Mouse (Mus musculus): ENCODE data around the gene Bckdhb. TPM values are rescaled to one million over a fixed set of nuclear protein-coding genes. Genes with fewer than 3 reads are reported as not detected.
"Not testable (repeated sequence)": the region's sequence is repeated elsewhere in the genome, so short reads cannot be mapped to it uniquely, and the experiment has no call there.

Gene Bckdhb
- polyA plus RNA-seq, 2 experiments = 14.1 to 24.1 TPM

DNA sequence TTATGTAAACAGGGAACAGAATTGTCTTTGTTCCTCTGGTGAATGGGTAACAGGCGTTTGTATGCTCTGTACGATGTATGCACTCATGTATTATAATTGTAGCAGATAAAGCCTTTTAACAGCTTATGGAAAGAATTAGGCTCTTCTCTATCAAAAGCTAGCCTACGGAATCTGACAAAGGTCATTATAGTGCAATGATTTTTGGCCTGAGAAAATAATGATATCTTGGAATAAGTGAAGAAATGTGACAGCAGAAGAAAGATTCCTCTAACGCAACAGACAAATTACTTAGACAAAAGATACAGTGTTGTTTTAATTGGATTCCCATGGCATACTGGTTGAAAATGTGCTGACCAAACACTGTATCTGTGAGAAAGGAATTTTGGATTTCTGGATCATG lies 122.0 kb downstream of the Bckdhb start:
- no peak for DNase-seq (ENCODE audit: low read depth in 3 of 3, low spot score in 3 of 3)
- H3K36me3 ChIP-seq (replicated peaks; ENCODE audit: control insufficient read depth, insufficient read depth, low read depth) = no peaks in the 10 kb centered on the region
- WGBS (ENCODE audit: insufficient replicate concordance) = 72% methylated on average over 4 of the region's 4 CpGs
- TF ChIP-seq EP300 (IDR thresholded peaks at IDR 0.05; ENCODE audit: low read depth) = no peak
- no peak for TF ChIP-seq CTCF (IDR thresholded peaks at IDR 0.05; ENCODE audit: low read depth)
- H3K4me1 ChIP-seq (replicated peaks; ENCODE audit: control insufficient read depth in 2 of 2, insufficient read depth in 2 of 2, low read length in 1 of 2) = peaks cover 0 to 4% of the 10 kb centered on the region in 2 experiments; a peak in 3 of 4 replicates
- H3K27me3 ChIP-seq (ENCODE audit: control insufficient read depth, insufficient read depth, low read length) = no peaks in the 10 kb centered on the region
- no peaks in the 10 kb centered on the region for H3K9me3 ChIP-seq (ENCODE audit: control insufficient read depth, low read length)
- no peak overlapping the region for H3K9ac ChIP-seq (replicated peaks)
- ATAC-seq (ENCODE audit: insufficient read depth) = no peak
- H3K4me3 ChIP-seq (ENCODE audit: insufficient read depth in 1 of 2, low read depth in 2 of 2, low read length in 2 of 2) = no peak overlapping the region
- H3K27ac ChIP-seq = no peak overlapping the region
- no peak overlapping the region for H3K4me2 ChIP-seq (ENCODE audit: low read depth)

GRCm38 (mm10) chr9:84047436-84047835 lies 122.5 kb downstream of the Bckdhb start:
- Histone ChIP-seq H3K4me1 (replicated peaks; ENCODE audit: control insufficient read depth in 2 of 2, insufficient read depth in 2 of 2, low read length in 1 of 2) (peaks cover 0 to 2% of the 10 kb centered on the region in 2 experiments; a peak in 2 of 4 replicates), H3K9ac (replicated peaks) (no peak overlapping the region), H3K27ac (no peak overlapping the region), H3K27me3 (ENCODE audit: control insufficient read depth, insufficient read depth, low read length) (no peaks in the 10 kb centered on the region), H3K4me3 (ENCODE audit: insufficient read depth in 1 of 2, low read depth in 2 of 2, low read length in 2 of 2) (no peak overlapping the region), H3K36me3 (replicated peaks; ENCODE audit: control insufficient read depth, insufficient read depth, low read depth) (no peaks in the 10 kb centered on the region), H3K9me3 (ENCODE audit: control insufficient read depth, low read length) (no peaks in the 10 kb centered on the region), H3K4me2 (ENCODE audit: low read depth) (no peak overlapping the region)
- DNase-seq (ENCODE audit: low read depth in 3 of 3, low spot score in 3 of 3) (no peak), ATAC-seq (ENCODE audit: insufficient read depth) (no peak)
- TF ChIP-seq CTCF (IDR thresholded peaks at IDR 0.05; ENCODE audit: low read depth) = no peak
- WGBS (ENCODE audit: insufficient replicate concordance) = 55% methylated on average over 3 of the region's 3 CpGs

DNA sequence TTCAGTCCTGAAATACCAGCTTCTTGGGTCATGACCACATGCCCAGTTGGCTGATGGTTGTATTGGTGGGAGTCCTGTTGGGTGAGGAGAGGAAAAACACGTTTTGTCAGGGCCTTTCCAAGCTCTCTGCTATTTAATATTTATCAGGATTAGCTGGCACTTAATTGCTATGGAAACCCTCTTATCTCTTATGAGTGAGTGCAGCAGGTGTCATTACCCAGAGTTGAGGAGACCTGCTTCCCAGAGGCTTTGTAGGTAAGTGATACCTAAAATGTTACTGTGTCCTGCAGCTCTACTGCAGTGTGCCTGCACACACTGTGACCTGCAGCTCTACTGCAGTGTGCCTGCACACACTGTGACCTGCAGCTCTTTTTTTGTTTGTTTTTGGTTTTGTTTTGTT lies 124.2 kb downstream of the Bckdhb start:
- TF ChIP-seq CTCF (IDR thresholded peaks at IDR 0.05; ENCODE audit: low read depth) (no peak), EP300 (IDR thresholded peaks at IDR 0.05; ENCODE audit: low read depth) (no peak)
- Histone ChIP-seq H3K27me3 (ENCODE audit: control insufficient read depth, insufficient read depth, low read length) (no peaks in the 10 kb centered on the region), H3K9ac (replicated peaks) (no peak overlapping the region), H3K36me3 (replicated peaks; ENCODE audit: control insufficient read depth, insufficient read depth, low read depth) (no peaks in the 10 kb centered on the region), H3K9me3 (ENCODE audit: control insufficient read depth, low read length) (no peaks in the 10 kb centered on the region), H3K4me1 (replicated peaks; ENCODE audit: control insufficient read depth in 2 of 2, insufficient read depth in 2 of 2, low read length in 1 of 2) (no peaks in the 10 kb centered on the region), H3K27ac (no peak overlapping the region), H3K4me3 (ENCODE audit: insufficient read depth in 1 of 2, low read depth in 2 of 2, low read length in 2 of 2) (no peak overlapping the region), H3K4me2 (ENCODE audit: low read depth) (no peak overlapping the region)
- 21% methylated on average over 1 of the region's 1 CpGs for WGBS (ENCODE audit: insufficient replicate concordance)
- 0 out of 2 replicates have a peak, but pooled peaks have one; percentile 23 for ATAC-seq (ENCODE audit: insufficient read depth)
- no peak for DNase-seq (ENCODE audit: low read depth in 3 of 3, low spot score in 3 of 3)

GRCm38 (mm10) chr9:84050867-84051635 lies 126.1 kb downstream of the Bckdhb start:
- ATAC-seq (ENCODE audit: insufficient read depth) (no peak), DNase-seq (ENCODE audit: low read depth in 3 of 3, low spot score in 3 of 3) (no peak)
- no peaks in the 10 kb centered on the region for H3K4me1 ChIP-seq (replicated peaks; ENCODE audit: control insufficient read depth in 2 of 2, insufficient read depth in 2 of 2, low read length in 1 of 2)
- no peak overlapping the region for H3K9ac ChIP-seq (replicated peaks)
- TF ChIP-seq CTCF (IDR thresholded peaks at IDR 0.05; ENCODE audit: low read depth) (no peak), EP300 (IDR thresholded peaks at IDR 0.05; ENCODE audit: low read depth) (no peak)
- 82% methylated on average over 18 of the region's 18 CpGs for WGBS (ENCODE audit: insufficient replicate concordance)
- no peaks in the 10 kb centered on the region for H3K9me3 ChIP-seq (ENCODE audit: control insufficient read depth, low read length)
- no peak overlapping the region for H3K4me3 ChIP-seq (ENCODE audit: insufficient read depth in 1 of 2, low read depth in 2 of 2, low read length in 2 of 2)
- no peak overlapping the region for H3K4me2 ChIP-seq (ENCODE audit: low read depth)
- no peaks in the 10 kb centered on the region for H3K36me3 ChIP-seq (replicated peaks; ENCODE audit: control insufficient read depth, insufficient read depth, low read depth)
- no peak overlapping the region for H3K27ac ChIP-seq
- H3K27me3 ChIP-seq (ENCODE audit: control insufficient read depth, insufficient read depth, low read length) = no peaks in the 10 kb centered on the region

DNA sequence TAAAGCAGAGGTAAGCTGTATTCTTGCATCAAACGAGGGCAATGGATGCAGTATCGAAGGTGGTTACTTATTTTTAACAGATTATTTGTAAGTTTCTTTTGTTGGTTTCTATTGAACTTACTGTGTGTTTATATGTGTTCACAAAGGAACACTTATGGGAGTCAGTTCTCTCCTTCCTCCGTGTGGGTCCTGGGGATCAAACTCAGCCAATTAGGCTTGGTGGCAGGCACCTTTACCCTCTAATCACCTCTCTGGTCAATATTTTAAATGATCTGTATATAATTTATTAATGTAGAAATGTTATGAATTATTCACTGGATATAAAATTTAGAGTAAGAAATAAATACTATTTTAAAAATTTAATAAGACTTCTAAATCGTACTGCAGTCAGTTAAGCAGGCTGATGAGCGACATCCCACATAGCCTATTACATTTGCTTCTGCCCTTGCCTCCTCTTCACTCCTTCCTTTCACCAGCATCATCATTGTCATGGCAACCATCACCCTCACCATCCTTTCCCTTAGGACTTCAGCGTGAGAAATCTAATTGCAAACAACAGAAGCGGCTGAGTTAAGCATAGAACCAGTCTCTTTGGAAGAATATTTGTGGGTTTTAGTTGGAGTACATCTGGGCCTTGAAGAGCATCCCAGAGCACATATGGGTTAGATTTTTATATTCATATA lies 130.3 kb downstream of the Bckdhb start:
- Histone ChIP-seq H3K4me3 (ENCODE audit: insufficient read depth in 1 of 2, low read depth in 2 of 2, low read length in 2 of 2) (no peak overlapping the region), H3K9me3 (ENCODE audit: control insufficient read depth, low read length) (no peaks in the 10 kb centered on the region), H3K4me1 (replicated peaks; ENCODE audit: control insufficient read depth in 2 of 2, insufficient read depth in 2 of 2, low read length in 1 of 2) (no peaks in the 10 kb centered on the region), H3K36me3 (replicated peaks; ENCODE audit: control insufficient read depth, insufficient read depth, low read depth) (no peaks in the 10 kb centered on the region), H3K9ac (replicated peaks) (no peak overlapping the region), H3K27me3 (ENCODE audit: control insufficient read depth, insufficient read depth, low read length) (no peaks in the 10 kb centered on the region), H3K27ac (no peak overlapping the region), H3K4me2 (ENCODE audit: low read depth) (no peak overlapping the region)
- 72% methylated on average over 7 of the region's 7 CpGs for WGBS (ENCODE audit: insufficient replicate concordance)
- no peak for TF ChIP-seq EP300 (IDR thresholded peaks at IDR 0.05; ENCODE audit: low read depth)
- no peak for ATAC-seq (ENCODE audit: insufficient read depth)
- DNase-seq (ENCODE audit: low read depth in 3 of 3, low spot score in 3 of 3) = no peak

GRCm38 (mm10) chr9:84060781-84061180 lies 135.8 kb downstream of the Bckdhb start:
- H3K4me3 ChIP-seq (ENCODE audit: insufficient read depth in 1 of 2, low read depth in 2 of 2, low read length in 2 of 2); H3K9ac ChIP-seq (replicated peaks); H3K4me2 ChIP-seq (ENCODE audit: low read depth); H3K4me1 ChIP-seq (replicated peaks; ENCODE audit: control insufficient read depth in 2 of 2, insufficient read depth in 2 of 2, low read length in 1 of 2); H3K9me3 ChIP-seq (ENCODE audit: control insufficient read depth, low read length); DNase-seq (ENCODE audit: low read depth in 3 of 3, low spot score in 3 of 3); H3K27ac ChIP-seq; ATAC-seq (ENCODE audit: insufficient read depth); H3K27me3 ChIP-seq (ENCODE audit: control insufficient read depth, insufficient read depth, low read length); H3K36me3 ChIP-seq (replicated peaks; ENCODE audit: control insufficient read depth, insufficient read depth, low read depth): not testable (repeated sequence)
- WGBS (ENCODE audit: insufficient replicate concordance) = 69% methylated on average over 4 of the region's 4 CpGs

Data from liver, embryonic 14.5 days (tissue).